Mouse (Mus musculus) hindbrain, embryonic 14.5 days (tissue): Measurements from ENCODE around the gene Armc5. TPM values are rescaled to one million over a fixed set of nuclear protein-coding genes. Genes with fewer than 3 reads are reported as not detected.

Experiments used
- ATAC-seq: fragments of 200-750 bp; cut with Nextera tagmentation; 2 replicates; pipeline ENCODE4 v1.8.0; 2017; ENCODE audit warnings: moderate number of reproducible peaks, mild to moderate bottlenecking, moderate TSS enrichment, moderate library complexity; ENCODE audit not compliant: low FRiP score
- DNase-seq: peaks from one replicate; pipeline ENCODE4 v3.0.0-alpha.2; 2015; ENCODE audit warnings: low spot score
- H3K27ac ChIP-seq: fragments of 300-500 bp; sonication (generic); 2 replicates; pipeline ENCODE4 v1.5.1; 2014; ENCODE audit warnings: mild to moderate bottlenecking, moderate library complexity
- H3K27me3 ChIP-seq: fragments of 300-500 bp; sonication (generic); 2 replicates; pipeline ENCODE4 v1.6.1; 2014; ENCODE audit warnings: mild to moderate bottlenecking, low read length, mixed read lengths; ENCODE audit not compliant: control insufficient read depth, insufficient read depth
- H3K36me3 ChIP-seq: fragments of 300-500 bp; sonication (generic); replicated peaks from 2 replicates; pipeline ENCODE4 v1.6.1; 2014; ENCODE audit not compliant: control insufficient read depth, insufficient read depth
- H3K4me1 ChIP-seq: fragments of 300-500 bp; sonication (generic); replicated peaks from 2 replicates; pipeline ENCODE4 v1.6.1; 2014; ENCODE audit warnings: antibody characterized with exemption, low read length, mixed read lengths; ENCODE audit not compliant: control insufficient read depth, insufficient read depth
- H3K4me2 ChIP-seq: fragments of 300-500 bp; sonication (generic); replicated peaks from 2 replicates; pipeline ENCODE4 v1.6.1; 2014; ENCODE audit warnings: mild to moderate bottlenecking, moderate library complexity
- H3K4me3 ChIP-seq: fragments of 300-500 bp; sonication (generic); replicated peaks from 2 replicates; pipeline ENCODE4 v1.5.1; 2014; ENCODE audit warnings: mild to moderate bottlenecking, low read length
- H3K9ac ChIP-seq: fragments of 300-500 bp; sonication (generic); 2 replicates; pipeline ENCODE4 v1.6.1; 2014
- H3K9me3 ChIP-seq: fragments of 300-500 bp; sonication (generic); 2 replicates; pipeline ENCODE4 v1.6.1; 2016; ENCODE audit warnings: low read length; ENCODE audit not compliant: control insufficient read depth
- WGBS: fragments of 180-500 bp; shearing (Covaris S2); extraction: QIAGEN DNeasy Blood & Tissue Kit; methylation state at CpG from one replicate; pipeline ENCODE4 v1.1.7; 2014; 5-methylcytosine and 5-hydroxymethylcytosine counted together
- polyA plus RNA-seq: library from polyadenylated mRNA; unstranded; fragments of >200 nt; fragmentation: Nextera tagmentation; extraction: Ambion mirVana; gene quantifications from 2 replicates; pipeline ENCODE4 v1.2.1, GENCODE M21; 2014

Armc5 gene
- polyA plus RNA-seq, 1 experiment from 2014 or later, result 10.7 TPM

DNA sequence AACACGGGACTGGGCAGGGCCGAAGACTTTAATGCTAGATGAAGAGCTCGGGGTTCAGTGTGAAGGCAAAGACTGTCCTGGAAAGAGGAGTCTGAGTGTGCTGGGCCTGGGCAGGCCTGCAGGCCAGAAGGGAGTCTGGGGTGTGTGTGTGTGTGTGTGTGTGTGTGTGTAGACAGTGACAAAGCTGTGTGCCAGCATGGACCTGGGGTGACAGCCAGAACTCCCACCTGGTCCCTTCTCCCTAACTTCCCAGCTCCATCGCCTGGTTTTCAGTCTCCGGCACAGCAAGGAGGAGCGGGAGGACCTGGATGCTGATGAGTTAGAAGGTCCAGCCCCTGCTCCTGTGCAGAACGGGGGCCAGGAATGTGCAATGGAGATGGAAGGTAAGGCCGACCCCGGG is 34.4 kb downstream of the Armc5 start:
- Histone ChIP-seq H3K4me3 (no peak overlapping the region), H3K36me3 (peaks cover 53% of the 10 kb centered on the region), H3K27me3 (no peaks in the 10 kb centered on the region), H3K27ac (no peak overlapping the region), H3K4me2 (no peak overlapping the region), H3K4me1 (no peaks in the 10 kb centered on the region), H3K9ac (no peak overlapping the region), H3K9me3 (no peaks in the 10 kb centered on the region)
- no peak for ATAC-seq
- WGBS, result 95% methylated on average over 9 of the region's 9 CpGs
- DNase-seq, result no peak

DNA sequence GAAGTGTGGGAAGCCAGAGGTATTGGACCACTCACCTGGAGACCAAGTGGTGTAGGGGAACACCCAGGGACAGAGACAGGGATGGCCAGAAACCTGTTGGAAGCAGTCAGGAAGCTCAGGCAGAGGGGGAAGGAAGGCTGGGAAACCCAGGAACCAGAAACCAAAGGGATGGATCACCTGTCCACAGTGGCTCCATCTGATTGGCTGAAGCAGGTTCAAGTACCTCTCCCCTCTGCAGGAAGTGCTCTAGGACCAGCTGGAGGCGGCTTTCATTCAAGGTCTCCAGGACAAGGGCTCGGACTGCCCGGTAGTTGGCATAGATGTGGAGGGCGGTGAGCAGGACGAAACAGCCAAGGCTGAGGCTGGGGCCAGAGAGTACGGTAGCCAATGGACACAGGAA is 38.9 kb downstream of the Armc5 start:
- Histone ChIP-seq H3K9ac (no peak overlapping the region), H3K9me3 (no peaks in the 10 kb centered on the region), H3K4me2 (no peak overlapping the region), H3K27me3 (no peaks in the 10 kb centered on the region), H3K36me3 (peaks cover 64% of the 10 kb centered on the region), H3K27ac (no peak overlapping the region), H3K4me1 (no peaks in the 10 kb centered on the region), H3K4me3 (no peak overlapping the region)
- 96% methylated on average over 6 of the region's 6 CpGs for WGBS
- no peak for ATAC-seq
- DNase-seq, result no peak

DNA sequence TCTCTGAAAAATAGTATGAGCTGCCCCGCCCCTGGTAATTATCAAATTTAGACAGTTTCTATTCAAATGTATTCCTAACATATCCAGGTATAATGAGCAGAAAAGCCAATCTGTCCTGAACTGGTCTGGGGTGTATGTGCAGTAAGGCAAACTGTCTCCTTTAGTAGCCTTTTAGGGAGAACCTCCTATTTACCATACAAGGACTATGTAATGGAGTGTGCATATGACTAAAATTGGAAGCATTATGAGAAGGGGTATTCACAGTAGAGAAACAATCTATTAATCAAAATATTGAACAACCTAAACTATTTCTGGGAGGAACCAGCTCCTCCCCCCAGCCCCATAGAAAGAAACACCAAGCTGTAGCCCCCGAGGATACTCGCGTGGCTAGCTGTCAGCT is 42.6 kb downstream of the Armc5 start:
- no peak overlapping the region for H3K9ac ChIP-seq
- no peaks in the 10 kb centered on the region for H3K27me3 ChIP-seq
- no peak overlapping the region for H3K4me2 ChIP-seq
- peaks cover 30% of the 10 kb centered on the region for H3K36me3 ChIP-seq
- no peaks in the 10 kb centered on the region for H3K9me3 ChIP-seq
- WGBS, result 91% methylated on average over 4 of the region's 4 CpGs
- H3K4me3 ChIP-seq, result no peak overlapping the region
- DNase-seq, result no peak
- ATAC-seq, result no peak
- H3K27ac ChIP-seq, result no peak overlapping the region
- no peaks in the 10 kb centered on the region for H3K4me1 ChIP-seq

DNA sequence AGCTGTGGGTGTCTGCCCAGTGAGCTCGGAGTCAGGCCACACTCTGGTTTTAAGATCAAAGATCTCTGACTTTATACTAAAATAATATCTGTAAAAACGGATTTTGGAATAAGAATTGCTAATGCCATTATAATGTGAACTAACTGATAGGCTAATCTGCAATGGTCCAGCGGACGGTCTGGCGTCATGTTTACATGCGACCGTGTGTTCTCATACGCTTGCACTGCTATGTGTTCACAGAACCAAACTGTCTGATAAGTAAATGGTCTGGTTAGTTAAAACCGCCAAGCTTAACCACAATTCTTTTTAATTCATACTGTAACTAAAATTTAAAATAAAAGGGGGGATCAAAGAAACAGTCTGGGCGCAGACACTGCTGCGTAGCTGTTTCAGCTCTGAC is 44.6 kb downstream of the Armc5 start:
- no peaks in the 10 kb centered on the region for H3K27me3 ChIP-seq
- no peak overlapping the region for H3K4me3 ChIP-seq
- 81% methylated on average over 11 of the region's 11 CpGs for WGBS

DNA sequence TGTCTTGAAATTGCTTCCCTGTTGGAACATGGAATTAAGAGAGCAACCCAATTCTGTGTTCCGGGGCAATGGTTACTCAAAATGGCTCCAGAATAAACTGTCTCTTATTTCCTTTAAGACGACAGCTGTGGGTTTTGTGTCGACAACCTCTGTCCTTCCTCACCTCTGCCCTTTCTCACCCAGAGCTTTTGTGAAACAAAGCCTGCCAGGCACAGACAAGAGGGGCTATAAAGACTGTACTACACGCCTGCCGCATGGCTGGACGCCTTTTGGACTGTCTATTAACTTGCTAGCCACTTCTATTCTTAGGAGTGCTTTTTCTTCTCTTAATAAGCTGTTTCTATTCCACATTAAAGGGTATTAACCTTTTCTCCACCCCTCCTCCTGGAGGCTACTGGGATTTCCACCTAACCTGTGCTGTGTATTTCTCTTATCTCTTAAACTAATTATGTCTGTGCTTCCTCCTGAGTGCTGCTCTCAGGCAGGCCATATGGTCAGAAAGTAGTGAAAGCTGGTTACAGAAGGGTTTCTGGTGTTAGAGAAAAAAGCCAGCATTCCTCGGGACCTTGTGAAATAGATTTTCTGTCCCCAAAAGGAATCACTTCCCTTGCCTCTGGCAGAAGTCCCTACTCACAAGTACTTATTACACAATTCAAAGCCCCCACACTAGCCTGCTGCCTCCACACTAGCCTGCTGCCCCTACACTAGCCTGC is 45.5 kb downstream of the Armc5 start:
- peaks cover 27% of the 10 kb centered on the region for H3K36me3 ChIP-seq
- H3K4me1 ChIP-seq, result no peaks in the 10 kb centered on the region
- no peak overlapping the region for H3K9ac ChIP-seq
- H3K9me3 ChIP-seq, result no peaks in the 10 kb centered on the region
- 10% methylated on average over 7 of the region's 7 CpGs for WGBS
- no peak overlapping the region for H3K27ac ChIP-seq
- no peak overlapping the region for H3K4me2 ChIP-seq
- ATAC-seq (no peak), DNase-seq (no peak)
- H3K27me3 ChIP-seq, result no peaks in the 10 kb centered on the region
- no peak overlapping the region for H3K4me3 ChIP-seq

More for the DNA sequence above, 44.6 kb downstream of the Armc5 start:
- Histone ChIP-seq H3K4me1 (no peaks in the 10 kb centered on the region), H3K9ac (no peak overlapping the region), H3K4me2 (no peak overlapping the region), H3K36me3 (peaks cover 19% of the 10 kb centered on the region), H3K27ac (no peak overlapping the region), H3K9me3 (no peaks in the 10 kb centered on the region)
- no peak for ATAC-seq
- DNase-seq, result no peak

DNA sequence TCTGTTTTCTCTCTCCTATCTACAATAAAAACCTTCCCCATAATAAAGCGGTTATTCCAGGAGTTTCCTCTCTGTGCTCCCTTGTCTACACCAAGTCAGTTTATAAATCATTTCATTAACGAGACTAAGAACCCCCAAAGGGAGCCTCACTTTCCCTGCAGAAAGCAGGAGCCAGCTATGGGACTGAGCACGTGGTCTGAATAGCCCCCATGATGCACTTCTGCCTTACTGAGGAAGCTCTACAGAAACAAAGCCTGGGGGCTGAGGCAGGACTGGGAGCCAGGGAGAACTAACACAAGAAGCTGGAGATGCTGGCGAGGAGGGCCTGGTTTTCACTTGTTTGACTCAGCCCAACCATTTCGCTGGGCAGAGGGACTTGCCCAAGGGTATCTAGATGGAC is 46.9 kb downstream of the Armc5 start:
- H3K36me3 ChIP-seq, result peaks cover 30% of the 10 kb centered on the region
- H3K4me3 ChIP-seq, result no peak overlapping the region
- 46% methylated on average over 5 of the region's 5 CpGs for WGBS
- no peaks in the 10 kb centered on the region for H3K4me1 ChIP-seq
- no peak overlapping the region for H3K27ac ChIP-seq
- no peak for ATAC-seq
- DNase-seq, result no peak
- H3K9ac ChIP-seq, result no peak overlapping the region
- H3K4me2 ChIP-seq, result no peak overlapping the region
- H3K27me3 ChIP-seq, result no peaks in the 10 kb centered on the region
- no peaks in the 10 kb centered on the region for H3K9me3 ChIP-seq

DNA sequence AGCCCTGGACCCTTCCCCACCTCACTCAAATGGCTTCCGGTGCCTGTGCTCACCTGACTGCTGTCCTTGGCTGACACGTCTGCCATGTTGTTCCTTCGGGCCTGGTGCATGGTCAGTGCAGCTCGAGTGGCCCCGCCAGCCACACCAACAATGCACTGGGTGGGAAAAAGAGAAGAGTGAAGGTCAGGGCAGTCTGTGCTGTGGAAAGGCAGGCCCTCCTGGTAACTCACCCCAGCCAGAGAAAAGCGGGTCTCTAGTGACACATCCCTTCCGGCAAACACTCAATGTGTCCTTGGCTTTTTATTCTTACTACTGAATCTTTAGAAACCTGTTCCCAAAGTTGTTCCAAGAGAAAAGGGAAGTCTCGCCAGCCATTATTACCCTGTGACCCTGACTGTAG is 47.9 kb downstream of the Armc5 start:
- Histone ChIP-seq H3K36me3 (peaks cover 25% of the 10 kb centered on the region), H3K4me3 (no peak overlapping the region), H3K9ac (no peak overlapping the region), H3K4me2 (no peak overlapping the region), H3K4me1 (no peaks in the 10 kb centered on the region), H3K27me3 (no peaks in the 10 kb centered on the region), H3K27ac (no peak overlapping the region), H3K9me3 (no peaks in the 10 kb centered on the region)
- WGBS, result 86% methylated on average over 8 of the region's 8 CpGs
- DNase-seq (no peak), ATAC-seq (no peak)

DNA sequence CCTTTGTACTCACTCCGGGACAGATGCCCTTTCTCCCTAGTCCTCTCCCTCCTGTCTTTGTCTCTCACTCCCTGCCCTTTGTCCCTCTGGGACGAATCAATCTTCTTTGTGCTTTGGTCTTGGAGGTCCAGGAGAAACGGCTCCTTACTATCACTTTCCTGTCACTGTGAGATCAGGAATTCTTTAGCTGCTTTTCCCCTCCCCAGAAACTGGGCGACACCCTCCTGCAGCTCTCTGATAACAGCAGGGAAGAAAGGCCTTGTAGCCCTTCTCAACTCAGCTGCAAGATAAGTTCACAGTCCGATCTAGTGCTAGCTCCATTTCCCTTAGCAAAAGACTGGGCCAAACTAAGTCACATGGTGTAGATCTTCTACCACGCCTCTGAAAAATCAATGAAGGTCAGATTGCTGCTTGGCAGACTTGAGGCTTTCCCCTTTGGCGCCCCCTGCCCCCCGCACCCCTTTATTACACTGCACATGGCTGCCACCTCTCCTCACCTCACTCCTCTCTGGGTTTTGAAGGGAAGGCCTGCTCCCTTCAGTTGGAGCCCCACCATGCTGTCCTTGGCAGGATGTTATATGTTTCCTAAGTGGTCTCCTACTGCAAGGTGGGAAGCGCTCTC is 51.9 kb downstream of the Armc5 start:
- Histone ChIP-seq H3K36me3 (peaks cover 34% of the 10 kb centered on the region), H3K27ac (no peak overlapping the region), H3K9ac (no peak overlapping the region), H3K4me1 (no peaks in the 10 kb centered on the region), H3K4me2 (no peak overlapping the region), H3K9me3 (no peaks in the 10 kb centered on the region), H3K4me3 (no peak overlapping the region), H3K27me3 (no peaks in the 10 kb centered on the region)
- ATAC-seq, result no peak
- 15% methylated on average over 9 of the region's 9 CpGs for WGBS
- no peak for DNase-seq
